Mouse (Mus musculus): ENCODE results near the gene Tmem62. TPM values are rescaled to one million over a fixed set of nuclear protein-coding genes. Genes with fewer than 3 reads are reported as not detected.
"Not testable (repeated sequence)": the region's sequence is repeated elsewhere in the genome, so short reads cannot be mapped to it uniquely, and the experiment has no call there.

The Tmem62 gene
- polyA plus RNA-seq, 1 experiment from 2014 or later: 2.4 TPM

DNA sequence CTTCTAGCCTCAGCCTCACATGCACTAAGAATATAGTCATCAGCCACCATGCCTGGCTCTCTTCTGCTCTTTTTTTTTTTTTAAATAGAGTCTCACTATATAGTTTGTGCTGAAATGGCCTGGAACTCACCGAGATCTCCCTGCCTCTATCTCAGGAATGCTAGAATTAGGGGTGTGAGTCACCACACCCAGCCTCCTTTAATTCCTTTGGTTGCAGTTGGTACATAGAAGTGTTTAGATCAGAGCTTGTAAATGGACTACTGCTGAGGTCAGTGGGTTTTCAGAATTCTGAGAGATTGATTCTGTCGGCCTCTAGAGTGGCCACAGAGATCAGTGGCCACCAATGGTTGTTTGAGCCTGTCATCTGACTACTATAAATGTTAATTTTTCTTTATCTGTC is 4.0 kb downstream of the Tmem62 start:
- WGBS: 43% methylated on average over 2 of the region's 2 CpGs
- no peaks in the 10 kb centered on the region for H3K4me1 ChIP-seq (ENCODE audit: control insufficient read depth, insufficient read depth, low read length)
- H3K27ac ChIP-seq (ENCODE audit: low read length): no peak overlapping the region
- H3K9ac ChIP-seq (ENCODE audit: low read length): no peak overlapping the region
- ATAC-seq (replicated peaks; ENCODE audit: extremely low read depth, insufficient read depth, low FRiP score): no peak
- no peaks in the 10 kb centered on the region for H3K27me3 ChIP-seq (ENCODE audit: control insufficient read depth, insufficient read depth, low read length)
- no peaks in the 10 kb centered on the region for H3K9me3 ChIP-seq (replicated peaks; ENCODE audit: control insufficient read depth, low read length)
- no peaks in the 10 kb centered on the region; the same call in 1 of the 2 replicates for H3K36me3 ChIP-seq (ENCODE audit: control insufficient read depth, insufficient read depth)
- no peak overlapping the region for H3K4me2 ChIP-seq (ENCODE audit: low read depth, low read length)
- no peak overlapping the region for H3K4me3 ChIP-seq (ENCODE audit: low read length)

GRCm38 (mm10) chr2:120983611-120984010 is 6.8 kb downstream of the Tmem62 start:
- no peak overlapping the region for H3K9ac ChIP-seq (ENCODE audit: low read length)
- H3K36me3 ChIP-seq (ENCODE audit: control insufficient read depth, insufficient read depth): no peaks in the 10 kb centered on the region; the same call in 1 of the 2 replicates
- H3K4me2 ChIP-seq (ENCODE audit: low read depth, low read length): no peak overlapping the region
- H3K9me3 ChIP-seq (replicated peaks; ENCODE audit: control insufficient read depth, low read length): no peaks in the 10 kb centered on the region
- 48% methylated on average over 2 of the region's 2 CpGs for WGBS
- H3K27ac ChIP-seq (ENCODE audit: low read length): no peak overlapping the region
- H3K4me1 ChIP-seq (ENCODE audit: control insufficient read depth, insufficient read depth, low read length): no peaks in the 10 kb centered on the region
- no peak overlapping the region for H3K4me3 ChIP-seq (ENCODE audit: low read length)
- H3K27me3 ChIP-seq (ENCODE audit: control insufficient read depth, insufficient read depth, low read length): no peaks in the 10 kb centered on the region
- no peak for ATAC-seq (replicated peaks; ENCODE audit: extremely low read depth, insufficient read depth, low FRiP score)

- H3K9me3 ChIP-seq (replicated peaks; ENCODE audit: control insufficient read depth, low read length): no peaks in the 10 kb centered on the region
- no peaks in the 10 kb centered on the region; the same call in 1 of the 2 replicates for H3K36me3 ChIP-seq (ENCODE audit: control insufficient read depth, insufficient read depth)
- no peak overlapping the region for H3K4me2 ChIP-seq (ENCODE audit: low read depth, low read length)
- H3K27me3 ChIP-seq (ENCODE audit: control insufficient read depth, insufficient read depth, low read length): no peaks in the 10 kb centered on the region
- ATAC-seq (replicated peaks; ENCODE audit: extremely low read depth, insufficient read depth, low FRiP score): no peak
- H3K4me1 ChIP-seq (ENCODE audit: control insufficient read depth, insufficient read depth, low read length): no peaks in the 10 kb centered on the region
- no peak overlapping the region for H3K27ac ChIP-seq (ENCODE audit: low read length)
- WGBS: 87% methylated on average over 1 of the region's 1 CpGs
- no peak overlapping the region for H3K9ac ChIP-seq (ENCODE audit: low read length)
- no peak overlapping the region for H3K4me3 ChIP-seq (ENCODE audit: low read length)
Observed at GRCm38 (mm10) chr2:120985241-120985640, 8.4 kb downstream of the Tmem62 start.

DNA sequence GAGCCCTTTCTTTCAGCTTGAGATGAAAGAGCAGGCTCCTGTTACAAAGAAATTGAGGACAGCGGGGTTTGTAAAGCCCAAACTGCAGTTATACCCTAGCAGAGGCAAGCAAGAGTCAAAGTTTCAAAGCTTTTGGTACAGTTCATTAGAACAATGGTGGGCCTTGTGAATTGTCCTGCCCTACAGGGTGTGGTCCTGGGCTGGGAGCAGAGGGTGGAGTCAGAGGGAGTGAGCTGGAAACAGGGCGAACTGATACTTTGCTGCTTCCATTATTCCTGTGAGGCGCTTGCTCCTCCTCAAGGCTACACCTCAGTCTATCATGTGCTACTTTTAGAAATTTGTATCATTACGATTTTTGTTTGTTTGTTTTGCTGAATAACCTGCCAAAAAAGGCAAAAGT is 14.4 kb downstream of the Tmem62 start:
- Histone ChIP-seq H3K27ac (ENCODE audit: low read length) (no peak overlapping the region), H3K9ac (ENCODE audit: low read length) (no peak overlapping the region), H3K4me1 (ENCODE audit: control insufficient read depth, insufficient read depth, low read length) (no peaks in the 10 kb centered on the region), H3K4me2 (ENCODE audit: low read depth, low read length) (no peak overlapping the region), H3K9me3 (replicated peaks; ENCODE audit: control insufficient read depth, low read length) (no peaks in the 10 kb centered on the region), H3K27me3 (ENCODE audit: control insufficient read depth, insufficient read depth, low read length) (no peaks in the 10 kb centered on the region), H3K36me3 (ENCODE audit: control insufficient read depth, insufficient read depth) (no peaks in the 10 kb centered on the region), H3K4me3 (ENCODE audit: low read length) (no peak overlapping the region)
- ATAC-seq (replicated peaks; ENCODE audit: extremely low read depth, insufficient read depth, low FRiP score): no peak
- WGBS: 75% methylated on average over 4 of the region's 4 CpGs

GRCm38 (mm10) chr2:120996607-120997006 is 19.8 kb downstream of the Tmem62 start:
- H3K9me3 ChIP-seq (replicated peaks; ENCODE audit: control insufficient read depth, low read length); ATAC-seq (replicated peaks; ENCODE audit: extremely low read depth, insufficient read depth, low FRiP score); H3K4me1 ChIP-seq (ENCODE audit: control insufficient read depth, insufficient read depth, low read length); H3K4me3 ChIP-seq (ENCODE audit: low read length); H3K4me2 ChIP-seq (ENCODE audit: low read depth, low read length); H3K9ac ChIP-seq (ENCODE audit: low read length); H3K27me3 ChIP-seq (ENCODE audit: control insufficient read depth, insufficient read depth, low read length); H3K36me3 ChIP-seq (ENCODE audit: control insufficient read depth, insufficient read depth); H3K27ac ChIP-seq (ENCODE audit: low read length): not testable (repeated sequence)
- 75% methylated on average over 1 of the region's 1 CpGs for WGBS

- ATAC-seq (replicated peaks; ENCODE audit: extremely low read depth, insufficient read depth, low FRiP score): no peak
- WGBS: 79% methylated on average over 8 of the region's 8 CpGs
- H3K9me3 ChIP-seq (replicated peaks; ENCODE audit: control insufficient read depth, low read length): no peaks in the 10 kb centered on the region
- no peak overlapping the region for H3K9ac ChIP-seq (ENCODE audit: low read length)
- no peak overlapping the region for H3K27ac ChIP-seq (ENCODE audit: low read length)
- H3K4me3 ChIP-seq (ENCODE audit: low read length): no peak overlapping the region
- H3K27me3 ChIP-seq (ENCODE audit: control insufficient read depth, insufficient read depth, low read length): no peaks in the 10 kb centered on the region
- H3K4me2 ChIP-seq (ENCODE audit: low read depth, low read length): no peak overlapping the region
- no peaks in the 10 kb centered on the region for H3K36me3 ChIP-seq (ENCODE audit: control insufficient read depth, insufficient read depth)
- no peaks in the 10 kb centered on the region for H3K4me1 ChIP-seq (ENCODE audit: control insufficient read depth, insufficient read depth, low read length)
Observed at GRCm38 (mm10) chr2:120998863-120999262, 22.0 kb downstream of the Tmem62 start.

DNA sequence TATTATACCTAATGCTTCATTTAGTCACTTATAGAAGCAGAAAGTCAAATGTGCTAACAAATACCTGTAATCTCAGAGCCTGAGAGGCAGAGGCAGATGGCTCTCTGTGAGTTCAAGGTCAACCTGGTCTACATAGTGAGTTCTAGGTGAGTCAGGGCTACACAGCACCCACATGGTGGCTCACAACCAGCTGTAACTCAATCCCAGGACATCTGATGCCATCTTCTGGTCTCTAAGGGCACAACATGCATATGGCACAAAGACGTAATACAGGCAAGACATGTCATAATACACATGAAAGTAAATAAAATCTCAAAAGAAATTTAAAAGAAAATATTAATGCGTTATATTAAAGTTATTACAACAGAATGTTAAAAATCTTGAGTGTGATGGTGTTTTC is 26.8 kb downstream of the Tmem62 start:
- H3K4me1 ChIP-seq (ENCODE audit: control insufficient read depth, insufficient read depth, low read length): no peaks in the 10 kb centered on the region
- no peak for ATAC-seq (replicated peaks; ENCODE audit: extremely low read depth, insufficient read depth, low FRiP score)
- 64% methylated on average over 2 of the region's 2 CpGs for WGBS

GRCm38 (mm10) chr2:121004018-121004811 is 27.4 kb downstream of the Tmem62 start:
- no peak overlapping the region for H3K4me2 ChIP-seq (ENCODE audit: low read depth, low read length)
- no peak for ATAC-seq (replicated peaks; ENCODE audit: extremely low read depth, insufficient read depth, low FRiP score)
- no peaks in the 10 kb centered on the region for H3K27me3 ChIP-seq (ENCODE audit: control insufficient read depth, insufficient read depth, low read length)
- H3K4me1 ChIP-seq (ENCODE audit: control insufficient read depth, insufficient read depth, low read length): peaks cover 5% of the 10 kb centered on the region
- 81% methylated on average over 7 of the region's 7 CpGs for WGBS
- H3K9me3 ChIP-seq (replicated peaks; ENCODE audit: control insufficient read depth, low read length): no peaks in the 10 kb centered on the region
- H3K36me3 ChIP-seq (ENCODE audit: control insufficient read depth, insufficient read depth): no peaks in the 10 kb centered on the region
- H3K4me3 ChIP-seq (ENCODE audit: low read length): no peak overlapping the region
- H3K9ac ChIP-seq (ENCODE audit: low read length): no peak overlapping the region
- no peak overlapping the region for H3K27ac ChIP-seq (ENCODE audit: low read length)

More for the DNA sequence above, 26.8 kb downstream of the Tmem62 start:
- no peaks in the 10 kb centered on the region for H3K36me3 ChIP-seq (ENCODE audit: control insufficient read depth, insufficient read depth)
- no peak overlapping the region for H3K27ac ChIP-seq (ENCODE audit: low read length)
- no peak overlapping the region for H3K4me3 ChIP-seq (ENCODE audit: low read length)
- H3K9ac ChIP-seq (ENCODE audit: low read length): no peak overlapping the region
- H3K9me3 ChIP-seq (replicated peaks; ENCODE audit: control insufficient read depth, low read length): no peaks in the 10 kb centered on the region
- no peaks in the 10 kb centered on the region for H3K27me3 ChIP-seq (ENCODE audit: control insufficient read depth, insufficient read depth, low read length)
- H3K4me2 ChIP-seq (ENCODE audit: low read depth, low read length): no peak overlapping the region

DNA sequence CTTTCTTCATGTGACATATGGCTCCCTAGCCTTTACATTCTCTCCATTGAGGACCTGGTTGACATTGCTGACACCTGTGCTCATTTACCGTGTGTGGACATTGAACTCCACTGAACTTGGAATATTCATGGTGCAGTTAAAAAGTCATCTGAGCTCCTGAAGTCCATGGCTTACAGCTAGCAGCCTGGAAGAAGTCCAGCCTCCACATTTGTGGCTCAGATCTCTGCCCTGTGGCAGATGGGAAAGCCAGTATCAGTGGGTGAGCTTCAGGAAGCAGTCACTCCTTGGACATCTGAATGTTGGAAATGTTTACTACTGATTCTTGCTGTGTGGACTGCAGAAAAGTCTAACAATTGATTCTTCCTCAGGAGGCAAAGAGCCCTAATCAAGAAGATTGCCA is 30.2 kb downstream of the Tmem62 start:
- Histone ChIP-seq H3K36me3 (ENCODE audit: control insufficient read depth, insufficient read depth) (no peaks in the 10 kb centered on the region), H3K4me2 (ENCODE audit: low read depth, low read length) (no peak overlapping the region), H3K9me3 (replicated peaks; ENCODE audit: control insufficient read depth, low read length) (no peaks in the 10 kb centered on the region), H3K4me1 (ENCODE audit: control insufficient read depth, insufficient read depth, low read length) (peaks cover 7% of the 10 kb centered on the region), H3K4me3 (ENCODE audit: low read length) (no peak overlapping the region), H3K9ac (ENCODE audit: low read length) (no peak overlapping the region), H3K27ac (ENCODE audit: low read length) (no peak overlapping the region), H3K27me3 (ENCODE audit: control insufficient read depth, insufficient read depth, low read length) (no peaks in the 10 kb centered on the region)
- ATAC-seq (replicated peaks; ENCODE audit: extremely low read depth, insufficient read depth, low FRiP score): no peak
- WGBS: 80% methylated on average over 1 of the region's 1 CpGs
